Mouse (Mus musculus): ENCODE measurements around the gene Pygo1.

The Pygo1 gene

GRCm38 (mm10) chr9:72925021-72925934 is at the start of gene Pygo1:
Gene Pygo1, plus strand, starts transcription at chr9:72925645.
- DNase-seq, result peak; percentile 26

DNA sequence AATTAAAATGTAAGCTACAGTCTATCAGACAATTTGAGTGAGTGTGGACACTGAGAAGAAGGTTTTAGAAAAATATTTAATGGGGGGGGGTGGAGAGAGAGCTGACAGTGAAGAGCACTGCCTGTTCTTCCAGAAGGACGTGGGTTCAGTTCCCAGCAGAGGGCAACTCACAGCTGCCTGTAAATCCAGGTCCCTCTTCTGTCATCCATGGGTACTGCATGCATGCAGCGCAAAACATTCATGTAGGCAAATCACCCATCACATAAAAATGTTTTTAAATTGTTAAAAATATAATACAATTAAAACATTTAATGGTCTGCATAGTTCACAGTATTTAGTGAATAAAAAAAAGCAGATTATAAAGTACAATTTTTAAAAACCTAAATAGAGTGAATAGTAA is 49.6 kb upstream of the Pygo1 start:
- DNase-seq, result no peak

DNA sequence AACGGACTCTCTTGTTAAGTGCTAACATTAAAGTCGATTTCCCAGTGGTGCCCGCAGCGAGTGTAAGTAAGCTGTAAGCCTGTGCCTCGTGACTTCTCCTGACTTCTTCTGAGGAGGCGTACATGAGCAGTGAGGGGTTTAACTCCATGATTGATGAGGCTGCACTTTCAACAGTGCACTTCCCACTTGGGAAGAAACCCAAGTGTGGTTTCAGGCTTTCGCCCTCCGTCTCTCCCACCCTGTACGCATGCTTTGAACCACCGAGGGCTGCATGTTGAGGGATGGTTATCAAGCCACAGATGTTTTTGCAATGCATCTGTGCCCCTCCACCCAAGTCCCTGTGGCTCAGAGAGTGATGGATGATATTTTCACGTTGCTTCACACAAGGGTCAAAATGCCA is 47.5 kb upstream of the Pygo1 start:
- DNase-seq, result no peak

GRCm38 (mm10) chr9:72878656-72879055 is 46.8 kb upstream of the Pygo1 start:
- no peak for DNase-seq

GRCm38 (mm10) chr9:72879601-72880000 is 45.8 kb upstream of the Pygo1 start:
- no peak for DNase-seq

- DNase-seq, result peak; percentile 15
These were observed 45.1 kb upstream of the Pygo1 start for GRCm38 (mm10) chr9:72880225-72880960.

DNA sequence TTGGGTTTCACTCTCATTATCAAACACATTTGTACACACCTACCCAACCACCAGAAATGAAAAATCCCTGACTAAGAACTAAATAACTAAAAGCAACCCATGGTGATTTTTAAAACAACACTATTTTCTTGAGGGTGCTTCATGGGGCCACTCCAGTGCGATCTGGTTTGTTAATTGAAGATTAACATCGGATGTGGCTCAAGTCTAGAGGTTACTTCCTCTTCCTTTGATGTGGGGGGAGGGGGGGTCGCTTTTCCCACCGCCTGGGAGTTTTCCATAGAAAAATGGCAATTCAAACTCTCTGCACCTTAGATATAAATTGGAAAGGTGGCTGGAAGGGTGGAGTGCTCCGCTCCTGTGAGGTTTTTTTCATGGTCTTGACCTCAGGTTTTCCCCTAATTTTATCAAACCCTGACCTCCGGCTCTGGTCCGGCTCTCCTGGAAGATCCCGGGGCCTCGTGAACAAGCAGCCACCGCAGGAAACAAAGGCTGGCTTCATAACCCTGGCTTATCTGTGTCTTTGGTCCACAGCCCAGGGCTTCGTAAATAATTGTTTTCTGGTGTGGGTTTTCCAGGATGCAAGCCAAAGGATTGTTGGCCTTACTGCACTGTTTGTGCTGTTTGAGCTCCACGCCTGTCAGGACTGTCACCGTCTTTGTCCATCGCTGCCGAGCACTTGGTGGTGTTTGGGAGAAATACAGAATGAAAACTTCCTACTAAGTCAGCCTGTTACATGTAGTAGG is 44.2 kb upstream of the Pygo1 start:
- DNase-seq, result peak; percentile 81

DNA sequence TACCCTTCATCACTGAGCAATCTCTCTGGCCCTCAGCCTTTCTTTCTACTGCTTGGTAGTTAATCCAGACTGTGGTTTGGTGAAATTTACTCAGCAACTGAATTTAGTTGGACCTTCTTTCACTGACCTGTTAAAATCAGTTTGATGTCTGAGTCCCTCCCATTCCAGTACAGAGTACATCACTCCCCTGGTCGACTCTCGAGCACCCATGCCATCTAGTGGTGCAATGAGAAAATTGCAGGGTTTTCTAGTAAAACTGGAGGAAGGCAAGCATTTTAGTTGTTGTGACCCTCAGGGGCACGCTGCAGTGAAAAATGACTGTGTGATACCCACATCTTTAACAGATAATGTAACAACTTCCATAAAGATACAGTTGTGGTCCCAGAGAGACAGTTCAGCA is 41.5 kb upstream of the Pygo1 start:
- peak; percentile 74 for DNase-seq

GRCm38 (mm10) chr9:72889777-72890176 is 35.7 kb upstream of the Pygo1 start:
- peak; percentile 35 for DNase-seq

DNA sequence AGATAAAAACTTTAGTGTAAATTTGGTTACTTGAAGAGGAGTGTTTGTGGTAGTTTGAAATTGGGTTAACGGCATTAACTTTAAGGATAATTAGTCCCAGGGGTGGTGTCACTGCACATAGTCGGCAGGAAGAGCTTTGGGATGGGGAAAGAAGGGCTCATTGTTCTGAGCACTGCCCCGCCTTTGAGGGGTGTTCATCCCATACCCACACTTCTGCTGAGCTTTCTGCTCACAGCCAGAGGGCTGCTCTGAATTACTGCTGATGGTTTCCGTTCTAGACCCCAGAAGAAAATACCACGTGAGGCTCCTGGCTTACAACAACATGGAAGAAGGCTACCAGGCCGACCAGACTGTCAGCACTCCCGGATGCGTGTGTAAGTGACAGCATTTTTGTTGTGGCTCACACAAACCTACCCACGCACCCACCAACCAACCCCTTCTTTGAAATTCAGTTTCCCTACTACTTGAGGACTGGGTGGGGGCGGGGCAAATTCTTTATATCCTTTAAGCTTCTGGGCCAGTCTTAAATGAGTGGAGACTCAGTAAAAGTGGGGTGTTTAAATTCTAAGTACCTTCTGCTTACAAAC is 34.9 kb upstream of the Pygo1 start:
- DNase-seq, result no peak

- DNase-seq, result no peak
These were observed 32.7 kb upstream of the Pygo1 start for GRCm38 (mm10) chr9:72892761-72893160.

GRCm38 (mm10) chr9:72894796-72895352 is 30.6 kb upstream of the Pygo1 start:
- no peak for DNase-seq

DNA sequence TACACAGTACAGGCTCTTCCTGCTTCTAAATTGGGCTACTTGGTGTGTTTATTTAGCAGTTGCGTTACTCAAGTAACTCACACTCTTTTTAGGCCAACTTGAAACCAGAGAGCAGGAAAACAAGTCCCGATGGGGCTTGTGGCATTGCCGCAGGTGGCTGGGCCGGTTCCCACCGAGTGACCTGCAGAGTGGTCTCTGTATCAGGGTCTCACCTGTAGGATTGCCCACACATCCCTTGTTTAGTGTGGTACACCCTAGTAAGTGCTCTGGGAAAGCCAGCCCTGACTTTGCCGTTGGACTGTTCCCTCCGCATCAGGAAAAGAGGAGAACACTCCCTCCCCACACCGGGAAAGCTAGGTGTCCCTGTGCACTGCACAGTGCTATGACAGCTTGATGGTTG is 23.4 kb upstream of the Pygo1 start:
- no peak for DNase-seq

GRCm38 (mm10) chr9:72902611-72903010 is 22.8 kb upstream of the Pygo1 start:
- no peak for DNase-seq

DNA sequence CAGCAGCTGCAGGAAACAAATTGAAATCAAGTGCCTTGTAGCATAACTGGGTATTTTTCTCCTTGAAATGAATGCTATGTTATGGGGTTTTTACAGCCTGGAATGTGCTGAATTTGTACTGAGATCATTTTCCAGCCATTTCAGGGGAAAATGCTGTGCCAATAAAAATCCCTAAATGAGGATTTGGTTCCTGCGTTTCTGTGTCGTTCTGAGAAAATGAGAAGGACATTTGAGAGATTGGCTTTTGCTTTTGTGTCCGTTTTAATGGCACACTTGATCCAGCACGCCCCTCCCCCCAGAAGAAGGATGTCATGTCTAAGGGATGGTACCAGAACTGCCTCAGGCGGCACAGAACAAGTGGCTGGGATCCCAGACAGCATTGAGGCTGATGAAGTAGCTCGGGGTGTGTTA is 18.7 kb upstream of the Pygo1 start:
- DNase-seq, result no peak

DNA sequence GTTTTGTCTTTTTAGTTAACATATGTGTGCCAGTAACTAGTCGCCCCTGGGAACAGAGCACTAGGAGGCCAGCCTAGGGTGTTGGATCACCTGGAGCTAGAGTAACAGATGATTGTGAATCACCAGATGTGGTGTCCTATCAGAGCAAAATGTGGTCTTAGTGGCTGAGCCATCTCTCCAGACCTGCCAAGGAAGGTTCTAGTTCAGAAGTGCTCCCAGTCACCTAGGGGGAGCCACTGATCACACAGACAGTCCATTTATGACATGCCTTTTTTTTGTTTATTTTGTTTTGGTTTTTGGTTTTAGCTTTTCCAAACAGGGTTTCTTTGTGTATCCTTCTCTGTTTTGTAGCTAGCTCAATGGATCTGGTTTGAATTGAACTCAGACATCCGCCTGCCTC is 14.1 kb upstream of the Pygo1 start:
- DNase-seq, result no peak

DNA sequence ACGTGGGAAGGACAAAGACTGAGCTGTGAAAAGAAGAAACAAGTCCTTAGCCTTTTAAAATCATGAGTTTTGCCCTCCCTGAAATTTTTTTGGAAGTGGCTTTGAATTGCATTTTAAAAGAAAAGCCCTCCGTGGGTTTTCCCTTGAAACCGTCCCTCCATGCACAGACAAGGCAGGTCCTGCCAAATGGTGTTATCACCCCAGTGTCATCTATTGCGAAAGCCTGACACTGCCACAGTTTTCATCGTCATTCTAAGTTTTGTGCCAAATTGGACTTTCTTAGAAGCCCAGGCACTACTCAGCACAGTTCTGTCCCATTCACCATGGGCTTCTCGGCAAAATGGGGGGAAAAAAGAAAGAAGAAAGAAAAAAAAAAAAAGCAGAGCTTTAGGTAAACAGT is 11.9 kb upstream of the Pygo1 start:
- DNase-seq, result no peak

DNA sequence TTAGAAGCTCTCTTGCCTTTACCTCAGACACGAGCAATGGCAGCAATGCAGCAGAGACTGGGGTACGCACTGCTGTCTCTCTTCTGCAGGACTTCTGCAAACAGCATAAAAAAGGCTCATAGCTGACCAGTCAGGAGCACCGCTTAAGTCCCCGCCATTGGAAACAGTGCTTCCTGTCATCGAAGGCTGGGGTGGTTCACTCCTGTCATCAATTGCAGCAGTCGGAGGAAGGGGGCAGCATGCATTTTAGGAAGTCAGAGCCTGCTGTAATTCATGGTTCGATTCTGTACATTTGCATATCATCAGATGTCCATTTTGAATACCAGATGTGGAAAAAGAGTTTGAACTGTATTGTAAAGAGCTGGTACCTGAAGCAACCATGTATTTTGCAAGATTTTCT is 9.7 kb upstream of the Pygo1 start:
- no peak for DNase-seq

DNA sequence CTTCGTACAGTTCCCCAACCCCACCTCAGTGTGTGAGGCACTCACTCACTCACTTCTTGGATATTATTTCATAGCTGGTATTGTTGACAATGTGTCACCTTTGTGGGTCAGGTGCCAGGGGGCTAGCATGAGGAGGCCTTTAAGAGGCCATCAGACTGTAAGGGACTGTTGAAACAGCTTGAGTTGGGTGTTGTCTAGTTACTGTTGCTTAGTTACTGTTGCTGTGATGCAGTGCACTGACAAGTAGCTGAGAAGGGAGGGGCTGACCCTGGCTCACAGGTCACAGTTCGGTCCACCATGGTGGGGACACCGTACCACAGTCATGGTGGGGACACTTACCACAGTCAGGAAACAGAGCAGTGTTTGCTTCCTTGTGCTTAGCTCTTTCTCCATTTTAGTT is 2.4 kb upstream of the Pygo1 start:
- no peak for DNase-seq

DNA sequence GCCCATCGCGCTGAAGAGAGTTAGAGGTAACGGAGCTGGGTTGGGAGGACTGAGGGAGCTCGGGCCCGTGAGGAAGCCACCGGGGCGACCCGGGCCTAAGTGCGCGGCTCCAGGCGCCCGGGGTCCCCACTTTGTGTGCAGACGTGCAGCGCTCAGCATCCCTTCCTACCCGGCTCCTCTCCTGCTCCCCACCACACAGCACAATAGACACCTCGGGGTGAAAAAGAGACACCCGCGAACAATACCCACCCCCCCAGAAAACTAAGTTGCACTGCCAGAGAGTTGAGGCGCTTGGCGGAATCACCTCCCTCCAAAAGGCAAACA is 452 bp downstream of the Pygo1 start:
- DNase-seq, result no peak

DNA sequence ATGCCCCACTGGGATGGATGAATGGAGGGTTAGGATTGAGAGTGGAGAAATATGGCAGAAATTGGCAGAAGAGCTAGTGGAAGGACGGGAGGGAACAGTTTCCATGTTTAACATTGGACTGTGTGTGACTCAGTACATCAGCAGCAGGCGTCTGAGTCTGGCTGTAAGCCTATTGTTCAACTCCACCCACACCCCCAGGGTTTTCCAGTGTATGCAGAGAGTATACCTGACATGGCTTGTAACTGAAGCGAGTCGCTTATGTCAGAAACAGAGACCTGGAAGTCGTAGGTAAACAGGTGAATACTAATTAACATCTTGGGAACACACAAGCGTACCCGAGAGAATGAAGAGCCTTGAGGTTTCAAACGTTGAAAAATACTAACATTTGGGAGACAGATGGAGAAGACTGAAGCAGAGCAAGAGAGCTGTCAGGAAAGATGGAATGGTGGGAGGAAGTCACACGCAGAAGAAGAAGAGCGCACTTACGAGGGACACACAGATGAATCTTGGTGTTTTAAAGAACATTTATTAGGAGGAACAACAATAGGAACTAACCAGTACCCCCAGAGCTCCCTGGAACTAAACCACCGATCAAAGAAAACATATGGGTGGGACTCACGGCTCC is 5.8 kb downstream of the Pygo1 start:
- no peak for DNase-seq

- no peak for DNase-seq
These were observed 9.9 kb downstream of the Pygo1 start for GRCm38 (mm10) chr9:72935309-72935708.

Data from lung, postnatal 36 days (tissue).